Mouse (Mus musculus): Measurements from ENCODE around the gene Rcan2.

Rcan2 gene

GRCm38 (mm10) chr17:44083156-44083555, 282.0 kb downstream of the Rcan2 start:
- no peak for DNase-seq

DNA sequence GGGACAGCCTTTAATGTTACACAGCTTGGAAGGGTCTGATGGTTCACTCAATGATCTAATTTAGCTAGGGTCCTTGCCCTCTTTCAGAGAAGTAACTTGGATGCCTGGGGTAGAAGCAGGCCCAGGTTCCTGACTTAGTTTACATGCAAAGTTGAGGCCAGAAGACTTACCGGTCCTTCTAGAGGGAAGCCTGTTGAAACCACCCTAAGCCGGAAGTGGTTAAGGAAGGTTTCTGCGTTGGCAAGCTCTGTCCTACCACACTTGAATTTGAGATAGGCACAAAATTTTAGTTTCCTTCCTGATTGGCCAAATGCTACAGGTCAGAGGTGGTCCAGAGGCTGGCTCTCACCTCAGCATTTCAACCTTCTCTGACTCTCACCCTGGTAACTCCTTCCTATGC, 287.1 kb downstream of the Rcan2 start:
- DNase-seq, result no peak
